Mouse (Mus musculus) left cerebral cortex, postnatal 36 days (tissue): Measurements from ENCODE around the gene Ankrd33. TPM values are rescaled to one million over a fixed set of nuclear protein-coding genes. Genes with fewer than 3 reads are reported as not detected.
A peak's percentile ranks its signal among the peaks of the same experiment; 100 is the strongest.

Experiments used
- DNase-seq, 2 experiments: peaks; one replicate each; pipeline ENCODE4 v3.0.0; 2021 to 2022; ENCODE audit warnings: low spot score in 2 of 2, mixed read lengths in 1 of 2
- intact Hi-C: fragments of 180-260 bp; cut with DNase I; formaldehyde crosslinking; loops from one replicate; pipeline ENCODE4 v1.15.1; 2025
- total RNA-seq, 2 experiments: library from RNA; stranded (reverse); gene quantifications; 2 replicates each; pipeline ENCODE4 v1.2.3; 2021

Gene Ankrd33
- total RNA-seq, 2 experiments from 2014 or later, result 0.27 TPM; not detected in 1

- no peak for DNase-seq
- intact Hi-C loops, result no loop called here
Observed at GRCm38 (mm10) chr15:101121411-101122289, 6.1 kb downstream of the Ankrd33 start.

DNA sequence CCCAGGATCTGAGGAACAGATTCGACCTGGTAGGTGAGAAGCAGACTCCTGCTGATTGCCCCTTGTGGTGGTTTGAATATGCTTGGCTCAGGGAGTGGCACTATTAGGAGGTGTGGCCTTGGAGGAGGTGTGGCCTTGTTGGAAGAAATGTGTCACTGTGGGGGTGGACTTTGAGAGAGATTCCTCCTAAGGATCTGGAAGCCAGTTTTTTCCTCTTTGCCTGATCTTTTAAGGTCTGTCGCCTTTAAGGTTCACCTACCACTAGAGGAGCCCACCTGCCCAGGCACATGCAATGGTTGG is 6.7 kb downstream of the Ankrd33 start:
- DNase-seq, result no peak
- intact Hi-C loops, result no loop called here

DNA sequence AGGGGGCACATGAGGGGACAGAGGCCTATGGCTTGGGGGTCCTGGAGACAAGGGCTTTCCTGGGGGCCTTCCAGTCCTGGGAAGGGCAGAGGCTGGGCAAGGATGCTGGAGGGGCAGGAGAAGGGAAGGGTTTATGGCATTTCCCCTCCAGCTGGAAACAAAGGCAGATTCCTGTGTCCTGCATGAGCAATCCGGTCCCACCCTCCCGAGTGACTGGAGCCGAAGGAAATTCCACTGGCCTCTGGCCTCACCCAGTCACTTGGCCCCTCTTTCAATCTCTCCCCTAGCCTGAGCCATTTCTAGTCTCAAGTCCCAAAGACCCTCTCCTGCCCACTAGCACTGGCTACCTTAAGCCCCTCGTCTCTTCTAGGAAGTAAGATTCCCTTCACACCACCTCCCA is 7.6 kb downstream of the Ankrd33 start:
- intact Hi-C loops, result no loop called here
- DNase-seq, result no peak

GRCm38 (mm10) chr15:101125561-101125960 is 10.0 kb downstream of the Ankrd33 start:
- DNase-seq, result no peak
- intact Hi-C loops, result no loop called here

GRCm38 (mm10) chr15:101126876-101127544 is 11.5 kb downstream of the Ankrd33 start:
- intact Hi-C loops, result no loop called here
- no peak for DNase-seq

DNA sequence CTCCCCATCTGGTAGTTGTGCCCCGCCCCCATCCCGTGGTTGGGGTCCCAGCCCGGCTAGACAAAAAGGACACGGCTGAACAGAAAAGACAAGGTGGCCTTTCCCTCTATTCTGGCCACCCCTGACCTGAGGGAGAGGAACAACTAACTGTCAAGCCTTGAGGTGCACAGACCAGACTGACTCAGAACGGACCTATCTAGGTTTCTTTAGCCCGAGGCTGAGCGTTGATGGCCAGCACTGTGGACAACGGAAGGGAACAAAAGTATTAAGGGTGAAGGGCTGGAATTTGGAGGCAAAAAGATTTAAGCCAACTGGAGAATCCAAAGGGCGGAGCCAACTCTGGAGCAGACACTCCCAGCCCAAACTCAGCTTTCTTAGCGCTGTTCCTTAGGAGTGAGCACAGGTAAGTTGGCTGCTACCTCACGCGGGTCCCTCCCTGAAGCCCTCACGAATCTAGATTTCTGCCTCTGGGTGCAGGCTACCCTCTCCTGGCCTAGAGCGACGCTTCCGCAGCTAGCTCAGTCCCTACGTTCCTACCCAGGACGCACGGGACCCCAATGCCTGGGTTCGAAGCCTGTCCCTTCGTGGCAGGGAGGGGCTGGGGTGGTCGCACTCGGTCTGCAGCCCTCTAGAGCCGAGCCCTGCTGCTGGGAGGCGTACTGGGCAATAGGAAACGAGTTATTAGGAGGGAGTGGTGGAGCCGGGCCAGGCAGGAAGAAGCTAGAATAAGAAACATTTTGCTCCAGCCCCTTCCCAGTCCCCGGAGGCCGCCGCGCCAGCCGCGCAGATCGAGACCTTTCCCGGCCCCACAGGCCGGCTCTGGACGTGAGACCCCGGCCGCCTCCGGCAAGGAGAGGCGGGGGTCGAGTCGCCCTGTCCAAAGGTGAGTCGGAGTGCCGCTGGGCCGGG is 12.9 kb downstream of the Ankrd33 start, which contains the start of gene Acvrl1:
Acvrl1 (plus strand) TSS at position 342 of the 909 bp plus-strand sequence.
- DNase-seq, result no peak
- intact Hi-C loops, result no loop called here

DNA sequence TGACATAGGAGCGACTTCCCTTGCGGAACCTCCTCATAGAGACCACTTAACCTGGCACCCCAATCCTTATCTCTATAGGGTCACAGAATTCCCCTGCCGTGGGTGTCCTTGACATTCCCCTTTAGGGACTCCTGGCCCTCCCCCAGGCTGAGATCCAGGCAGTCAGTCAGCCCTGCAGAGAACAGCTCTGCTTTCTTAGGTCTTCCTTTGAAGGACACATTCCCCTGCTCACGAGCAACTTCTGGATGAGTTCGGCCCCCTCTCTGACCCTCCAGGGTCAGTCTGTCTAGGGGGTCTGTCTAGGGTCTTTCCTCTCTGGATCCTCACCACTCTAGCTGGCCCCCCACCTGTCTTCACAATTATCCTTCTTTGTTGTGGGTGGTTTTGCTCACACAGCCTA is 13.9 kb downstream of the Ankrd33 start:
- DNase-seq, result no peak
- intact Hi-C loops, result no loop called here

DNA sequence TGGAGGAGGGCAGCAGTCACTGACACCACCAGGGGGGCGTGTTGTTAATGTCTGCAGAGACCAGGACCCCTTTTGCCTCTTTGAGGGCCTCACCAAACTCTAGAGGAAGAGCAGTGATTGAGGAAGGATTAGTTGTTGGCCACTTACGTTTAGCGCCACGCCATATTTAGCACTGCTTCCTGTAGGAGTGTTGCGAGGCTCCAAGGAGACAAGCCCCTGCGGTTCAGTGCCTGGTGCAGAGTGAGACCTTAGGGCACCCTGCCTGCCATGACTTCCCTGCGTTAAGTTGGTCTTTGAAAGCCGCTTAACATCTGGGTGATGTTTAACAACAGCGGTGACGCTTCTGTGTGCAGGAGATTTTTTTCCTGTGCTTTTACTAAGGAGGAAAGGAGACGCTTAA is 15.9 kb downstream of the Ankrd33 start:
- intact Hi-C loops, result no loop called here
- no peak for DNase-seq

DNA sequence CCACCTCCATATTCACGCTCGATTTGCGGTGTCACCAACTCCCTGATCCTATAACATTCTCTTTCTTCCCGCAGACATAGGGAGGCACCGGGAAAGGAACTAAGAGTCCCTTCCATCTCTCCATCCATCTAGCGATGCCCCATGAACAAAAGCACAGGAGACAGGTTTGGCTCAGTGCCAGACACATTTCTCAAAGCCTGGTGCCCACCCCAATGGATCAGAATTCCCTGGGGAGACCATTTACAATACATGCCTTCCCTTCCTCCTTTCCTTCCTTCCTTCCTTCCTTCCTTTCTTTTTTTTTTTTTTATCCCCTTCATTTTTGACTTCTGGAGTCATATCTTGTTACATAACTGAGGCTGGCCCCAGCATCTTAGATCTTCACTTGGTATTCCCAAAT is 16.5 kb downstream of the Ankrd33 start:
- no peak for DNase-seq
- intact Hi-C loops, result no loop called here

- intact Hi-C loops, result no loop called here
- DNase-seq, result no peak
Observed at GRCm38 (mm10) chr15:101132761-101133160, 17.2 kb downstream of the Ankrd33 start.

GRCm38 (mm10) chr15:101133993-101134704 is 18.6 kb downstream of the Ankrd33 start:
- intact Hi-C loops, result no loop called here
- no peak for DNase-seq

GRCm38 (mm10) chr15:101135405-101135804 is 19.9 kb downstream of the Ankrd33 start:
- no peak for DNase-seq
- intact Hi-C loops, result no loop called here

DNA sequence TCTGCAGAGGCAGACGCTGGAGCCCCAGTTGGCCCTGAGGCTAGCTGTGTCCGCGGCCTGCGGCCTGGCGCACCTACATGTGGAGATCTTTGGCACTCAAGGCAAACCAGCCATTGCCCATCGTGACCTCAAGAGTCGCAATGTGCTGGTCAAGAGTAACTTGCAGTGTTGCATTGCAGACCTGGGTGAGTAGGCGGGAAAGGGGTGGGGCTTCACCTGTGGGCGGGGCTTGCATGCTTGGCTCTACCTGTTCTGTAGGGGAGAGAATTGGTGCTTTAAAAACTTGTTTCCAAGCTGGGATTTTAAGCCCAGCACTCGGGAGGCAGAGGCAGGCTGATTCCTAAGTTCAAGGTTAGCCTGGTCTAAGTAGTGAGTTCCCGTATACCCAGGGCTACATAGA is 21.9 kb downstream of the Ankrd33 start:
- DNase-seq, result no peak
- intact Hi-C loops, result no loop called here

- intact Hi-C loops, result no loop called here
- DNase-seq, result no peak
Observed at GRCm38 (mm10) chr15:101138675-101139074, 23.1 kb downstream of the Ankrd33 start.

- intact Hi-C loops, result no loop called here
- no peak for DNase-seq
Observed at GRCm38 (mm10) chr15:101139885-101140284, 24.3 kb downstream of the Ankrd33 start.

DNA sequence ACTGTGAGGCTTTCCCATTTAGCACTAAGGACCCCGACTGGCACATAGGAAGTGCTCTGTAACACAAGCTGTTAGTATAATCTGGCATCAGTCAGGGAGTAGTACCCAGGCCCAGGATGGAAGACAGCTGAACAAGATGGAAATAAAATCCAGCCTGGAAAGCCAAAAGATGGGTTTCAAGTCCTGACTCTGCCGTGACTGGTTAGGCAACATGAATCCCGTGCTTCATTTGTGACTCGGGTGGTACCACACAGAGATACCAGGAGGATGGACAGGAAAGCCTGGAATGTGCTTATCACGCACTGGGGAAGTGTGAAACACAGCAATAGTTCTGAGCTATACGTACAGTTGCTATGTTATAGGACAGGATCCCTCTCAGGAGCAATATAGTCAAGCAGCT is 25.0 kb downstream of the Ankrd33 start:
- no peak for DNase-seq
- intact Hi-C loops, result no loop called here

- no peak for DNase-seq
- intact Hi-C loops, result no loop called here
Observed at GRCm38 (mm10) chr15:101141061-101141541, 25.5 kb downstream of the Ankrd33 start.

GRCm38 (mm10) chr15:101142672-101143071 is 27.1 kb downstream of the Ankrd33 start:
- intact Hi-C loops, result no loop called here

GRCm38 (mm10) chr15:101143494-101143893 is 27.9 kb downstream of the Ankrd33 start:
- intact Hi-C loops, result no loop called here
- peak in 1 of 2 experiments; percentile 43 for DNase-seq

More at GRCm38 (mm10) chr15:101142672-101143071, 27.1 kb downstream of the Ankrd33 start:
- no peak for DNase-seq
